In the genomic region with DNA sequence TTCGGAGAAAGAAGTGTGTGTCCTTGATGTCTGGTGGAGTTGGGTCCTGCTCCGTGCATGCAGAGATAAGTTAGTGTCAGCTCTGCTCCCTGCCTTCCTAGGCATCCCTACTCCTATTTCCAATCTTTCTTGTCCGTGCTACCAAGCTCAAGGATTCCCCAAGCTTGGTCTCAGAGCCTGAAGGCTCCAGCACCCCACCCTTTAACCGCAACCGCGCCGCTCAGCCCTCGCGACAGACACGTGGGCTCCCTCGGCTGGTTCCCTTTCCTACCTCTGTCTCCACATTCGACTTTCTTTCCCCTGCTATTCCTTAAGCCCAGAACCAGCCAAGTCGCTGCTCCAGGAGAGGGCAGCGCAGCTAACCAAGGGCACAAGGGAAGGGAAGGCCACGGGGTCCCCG, we compare ENCODE assay signal across 11 mouse cellular contexts. TPM values are rescaled to one million over a fixed set of nuclear protein-coding genes. Genes with fewer than 3 reads are reported as not detected.
A peak's percentile ranks its signal among the peaks of the same experiment; 100 is the strongest.
DNase-seq lines count a peak whose midpoint lies in the region; ATAC-seq and TF ChIP-seq lines count a peak whose summit lies in the region.
"Had no signal": no experiment of that assay in that cellular context is flagged by ENCODE, and none has a peak within 500 bp of the region (broad histone marks: within the 10 kb centered on the region; RNA-seq: fewer than 3 reads in every experiment).

No protein-coding gene starts in this region.

- peak overlapping the region; percentile 4; the same call in 1 of the 2 replicates for H3K4me3 ChIP-seq in left cerebral cortex, adult 2 months
- peak overlapping the region; percentile 40 for H3K4me3 ChIP-seq in limb, embryonic 14.5 days (replicated peaks; ENCODE audit: low read length)
- peak overlapping the region; percentile 81 for H3K4me3 ChIP-seq in small intestine, adult 2 months (ENCODE audit: low read depth, low read length)

- TF ChIP-seq CTCF in left cerebral cortex, adult 2 months (IDR thresholded peaks at IDR 0.05) = no peak
- no peak for TF ChIP-seq CTCF in small intestine, adult 2 months (IDR thresholded peaks at IDR 0.05; ENCODE audit: extremely low read depth, insufficient read length, insufficient replicate concordance, low read depth, low read length)

- 1% methylated on average over 16 of the region's 16 CpGs for WGBS in limb, embryonic 14.5 days
- 1% methylated on average over 16 of the region's 16 CpGs for WGBS in small intestine, adult 2 months

- peak overlapping the region; percentile 64 for H3K4me2 ChIP-seq in limb, embryonic 14.5 days (replicated peaks; ENCODE audit: low read depth, low read length, severe bottlenecking)

- H3K9ac ChIP-seq in limb, embryonic 14.5 days (ENCODE audit: low read depth, low read length, severe bottlenecking) = peak overlapping the region; percentile 31; the same call in 1 of the 2 replicates

- H3K27me3 ChIP-seq in limb, embryonic 14.5 days (ENCODE audit: control insufficient read depth, insufficient read depth, low read length) = peaks cover 99% of the 10 kb centered on the region
- H3K27me3 ChIP-seq in small intestine, adult 2 months (ENCODE audit: control insufficient read depth, insufficient read depth, low read length) = no peaks in the 10 kb centered on the region

- no peaks in the 10 kb centered on the region for H3K36me3 ChIP-seq in limb, embryonic 14.5 days (ENCODE audit: control insufficient read depth, insufficient read depth, low read length)
- H3K36me3 ChIP-seq in small intestine, adult 2 months (ENCODE audit: control insufficient read depth, insufficient read depth, low read length) = peaks cover 32% of the 10 kb centered on the region

- TF ChIP-seq POLR2A in limb, embryonic 14.5 days (IDR thresholded peaks at IDR 0.05; ENCODE audit: borderline replicate concordance, extremely low read depth, insufficient read depth, insufficient read length) = no peak
- TF ChIP-seq POLR2A in small intestine, adult 2 months (IDR thresholded peaks at IDR 0.05; ENCODE audit: low read depth, low read length) = no peak

- no peaks in the 10 kb centered on the region for H3K9me3 ChIP-seq in limb, embryonic 14.5 days (ENCODE audit: control insufficient read depth, low read length)

- H3K4me1 ChIP-seq in limb, embryonic 14.5 days (ENCODE audit: control insufficient read depth, insufficient read depth, low read length) = peaks cover 8% of the 10 kb centered on the region
- H3K4me1 ChIP-seq in small intestine, adult 2 months (ENCODE audit: control insufficient read depth, insufficient read depth, insufficient read length, low read length) = peaks cover 9% of the 10 kb centered on the region

- no peak for ATAC-seq in limb, embryonic 14.5 days (ENCODE audit: low FRiP score, low read depth)
- ATAC-seq: activated CD4-positive, CD25-positive, alpha-beta regulatory T cell, adult 4 months had no signal

- peak; percentile 5 for DNase-seq in adrenal gland, adult 2 months
- no peak for DNase-seq in adrenal gland, postnatal 36 days
- no peak for DNase-seq in left cerebral cortex, adult 2 months (ENCODE audit: extremely low spot score in 1 of 2, low spot score in 2 of 2)
- no peak for DNase-seq in left cerebral cortex, postnatal 14 days (ENCODE audit: low spot score in 2 of 2)
- no peak for DNase-seq in limb, embryonic 14.5 days (ENCODE audit: low spot score)
- DNase-seq in spleen, adult 18-20 months = no peak
- DNase-seq in B cell, adult 2 months = no peak
- DNase-seq: right cerebral cortex, adult 18-20 months had no signal

- intact Hi-C loops in left cerebral cortex, adult 2 months (cut with DNase I) = no loop called here
- intact Hi-C loops in left cerebral cortex, postnatal 14 days (cut with DNase I) = no loop called here

- no peak overlapping the region for H3K27ac ChIP-seq in left cerebral cortex, adult 2 months
- H3K27ac ChIP-seq in limb, embryonic 14.5 days (replicated peaks; ENCODE audit: low read depth, low read length) = no peak overlapping the region
- peak overlapping the region; percentile 95 for H3K27ac ChIP-seq in small intestine, adult 2 months (ENCODE audit: insufficient read depth, low read depth, low read length)

RNA-seq across cellular contexts. Expression of a gene that starts 1.4 kb away (rescaled TPM):
- under 1 TPM in 1 of 2 experiments, not detected in 1; 0.31 TPM for total RNA-seq in adrenal gland, adult 2 months (2021)
- polyA plus RNA-seq in adrenal gland, adult 2 months (2012; rRNA removed) = 0.03 and 0.32 TPM in 2 replicates
- total RNA-seq in adrenal gland, postnatal 36 days (2021) = not detected
- total RNA-seq in left cerebral cortex, adult 2 months (2021) = under 1 TPM; 0.45 to 0.72 TPM
- total RNA-seq in left cerebral cortex, postnatal 14 days (2021) = under 1 TPM; 0.30 to 0.33 TPM
- 30.6 and 41.2 TPM in 2 replicates for polyA plus RNA-seq in limb, embryonic 14.5 days (2012; rRNA removed)
- 6.0 and 7.3 TPM in 2 replicates for polyA plus RNA-seq in limb, embryonic 14.5 days (2014; fragmentation: Nextera tagmentation; extraction: Ambion mirVana)
- 67.5 and 198 TPM in 2 replicates for polyA plus RNA-seq in small intestine, adult 2 months (2012; rRNA removed)
- polyA plus RNA-seq: activated CD4-positive, CD25-positive, alpha-beta regulatory T cell, adult 4 months had no signal

RNA-seq across cellular contexts. Expression of a gene that starts 14.7 kb away (rescaled TPM):
- total RNA-seq in adrenal gland, adult 2 months (2021) = under 1 TPM in 1 of 2 experiments, not detected in 1; 0.07 TPM
- polyA plus RNA-seq in adrenal gland, adult 2 months (2012; rRNA removed) = 0.02 and 0.04 TPM in 2 replicates
- total RNA-seq in adrenal gland, postnatal 36 days (2021) = not detected
- total RNA-seq in left cerebral cortex, adult 2 months (2021) = 1 to 10 TPM; 3.0 to 3.5 TPM
- 1 to 10 TPM; 1.9 TPM for total RNA-seq in left cerebral cortex, postnatal 14 days (2021)
- 0.01 TPM in 1 of 2 replicates, not detected in the other for polyA plus RNA-seq in limb, embryonic 14.5 days (2012; rRNA removed)
- not detected in 2 replicates for polyA plus RNA-seq in limb, embryonic 14.5 days (2014; fragmentation: Nextera tagmentation; extraction: Ambion mirVana)
- polyA plus RNA-seq in small intestine, adult 2 months (2012; rRNA removed) = 0.03 and 0.15 TPM in 2 replicates

RNA-seq across cellular contexts. Expression of a gene that starts 57.1 kb away (rescaled TPM):
- 1 to 10 TPM in 1 of 2 experiments, under 1 TPM in 1; 0.52 to 1.8 TPM for total RNA-seq in adrenal gland, adult 2 months (2021)
- 0.55 and 0.85 TPM in 2 replicates for polyA plus RNA-seq in adrenal gland, adult 2 months (2012; rRNA removed)
- under 1 TPM in 1 of 2 experiments, not detected in 1; 0.56 TPM for total RNA-seq in adrenal gland, postnatal 36 days (2021)
- total RNA-seq in left cerebral cortex, adult 2 months (2021) = not detected
- total RNA-seq in left cerebral cortex, postnatal 14 days (2021) = under 1 TPM in 1 of 2 experiments, not detected in 1; 0.51 TPM
- polyA plus RNA-seq in limb, embryonic 14.5 days (2012; rRNA removed) = not detected in 2 replicates
- polyA plus RNA-seq in limb, embryonic 14.5 days (2014; fragmentation: Nextera tagmentation; extraction: Ambion mirVana) = not detected in 2 replicates
- 0.86 and 1.1 TPM in 2 replicates for polyA plus RNA-seq in small intestine, adult 2 months (2012; rRNA removed)
- total RNA-seq: left cerebral cortex, postnatal 10 days had no signal
- polyA plus RNA-seq: activated CD4-positive, CD25-positive, alpha-beta regulatory T cell, adult 4 months had no signal

Comparison
In these comparisons a context has a peak if more than half of its experiments do, and no peak if none do; other contexts are left out.
1. H3K4me3 ChIP-seq: peak in every context shown above with its lines; median percentile 81 in small intestine, adult 2 months; 40 in limb, embryonic 14.5 days; 4 in left cerebral cortex, adult 2 months.